Mouse (Mus musculus) heart, embryonic 15.5 days (tissue): ENCODE measurements around the gene Srsf7. TPM values are rescaled to one million over a fixed set of nuclear protein-coding genes. Genes with fewer than 3 reads are reported as not detected.
A peak's percentile ranks its signal among the peaks of the same experiment; 100 is the strongest.

Source experiments
- ATAC-seq: fragments of 200-750 bp; cut with Nextera tagmentation; replicated peaks from 2 replicates; pipeline ENCODE4 v1.8.0; 2017; ENCODE audit warnings: low read depth, moderate TSS enrichment; ENCODE audit not compliant: insufficient number of reproducible peaks, insufficient read depth, low FRiP score
- H3K27ac ChIP-seq: fragments of 300-500 bp; sonication (generic); 2 replicates; pipeline ENCODE4 v1.5.1; 2015; ENCODE audit warnings: mild to moderate bottlenecking, inconsistent platforms
- H3K27me3 ChIP-seq: fragments of 300-500 bp; sonication (generic); 2 replicates; pipeline ENCODE4 v1.6.1; 2015; ENCODE audit warnings: inconsistent platforms
- H3K36me3 ChIP-seq: fragments of 300-500 bp; sonication (generic); 2 replicates; pipeline ENCODE4 v1.6.1; 2015; ENCODE audit warnings: mild to moderate bottlenecking, inconsistent platforms
- H3K4me1 ChIP-seq: fragments of 300-500 bp; sonication (generic); replicated peaks from 2 replicates; pipeline ENCODE4 v1.6.1; 2015; ENCODE audit warnings: inconsistent platforms
- H3K4me2 ChIP-seq: fragments of 300-500 bp; sonication (generic); 2 replicates; pipeline ENCODE4 v1.6.1; 2015; ENCODE audit warnings: inconsistent platforms, mild to moderate bottlenecking, moderate library complexity
- H3K4me3 ChIP-seq: fragments of 300-500 bp; sonication (generic); 2 replicates; pipeline ENCODE4 v1.5.1; 2015; ENCODE audit warnings: mild to moderate bottlenecking, inconsistent platforms
- H3K9ac ChIP-seq: fragments of 300-500 bp; sonication (generic); 2 replicates; pipeline ENCODE4 v1.6.1; 2015; ENCODE audit warnings: mild to moderate bottlenecking, inconsistent platforms
- H3K9me3 ChIP-seq: fragments of 300-500 bp; sonication (generic); replicated peaks from 2 replicates; pipeline ENCODE4 v1.6.1; 2016; ENCODE audit warnings: inconsistent platforms
- WGBS: fragments of 180-500 bp; shearing (Covaris S2); methylation state at CpG from one replicate; pipeline ENCODE4 v1.1.7; 2015; ENCODE audit warnings: mixed read lengths; 5-methylcytosine and 5-hydroxymethylcytosine counted together
- polyA plus RNA-seq: library from polyadenylated mRNA; unstranded; fragments of >200 nt; fragmentation: Nextera tagmentation; extraction: Ambion mirVana; gene quantifications from 2 replicates; pipeline ENCODE4 v1.2.1, GENCODE M21; 2015

Srsf7 gene
- polyA plus RNA-seq, 1 experiment from 2014 or later, result 252 TPM

GRCm38 (mm10) chr17:80170951-80171350 lies 36.2 kb downstream of the Srsf7 start:
- H3K9me3 ChIP-seq, result no peaks in the 10 kb centered on the region
- H3K4me3 ChIP-seq, result no peak overlapping the region
- WGBS, result 82% methylated on average over 7 of the region's 7 CpGs
- no peak overlapping the region for H3K4me2 ChIP-seq
- H3K36me3 ChIP-seq, result no peaks in the 10 kb centered on the region
- no peaks in the 10 kb centered on the region for H3K27me3 ChIP-seq
- ATAC-seq, result no peak
- H3K27ac ChIP-seq, result no peak overlapping the region
- H3K4me1 ChIP-seq, result peaks cover 25% of the 10 kb centered on the region
- H3K9ac ChIP-seq, result no peak overlapping the region

- WGBS, result 91% methylated on average over 6 of the region's 6 CpGs
- ATAC-seq, result no peak
Measured at GRCm38 (mm10) chr17:80169792-80170191, 37.3 kb downstream of the Srsf7 start.

GRCm38 (mm10) chr17:80168425-80169182 lies 38.5 kb downstream of the Srsf7 start:
- WGBS, result 25% methylated on average over 16 of the region's 16 CpGs
- Histone ChIP-seq H3K9ac (no peak overlapping the region), H3K9me3 (no peaks in the 10 kb centered on the region), H3K4me2 (peak overlapping the region; percentile 49), H3K4me1 (peaks cover 37% of the 10 kb centered on the region), H3K27ac (peak overlapping the region; percentile 10; the same call in 1 of the 2 replicates), H3K4me3 (peak overlapping the region; percentile 1; the same call in 1 of the 2 replicates), H3K36me3 (no peaks in the 10 kb centered on the region), H3K27me3 (no peaks in the 10 kb centered on the region)
- 0 out of 2 replicates have a peak, but pooled peaks have one; percentile 32 for ATAC-seq

More at GRCm38 (mm10) chr17:80169792-80170191, 37.3 kb downstream of the Srsf7 start:
- Histone ChIP-seq H3K4me2 (no peak overlapping the region), H3K27ac (no peak overlapping the region), H3K9ac (no peak overlapping the region), H3K27me3 (no peaks in the 10 kb centered on the region), H3K36me3 (no peaks in the 10 kb centered on the region), H3K9me3 (no peaks in the 10 kb centered on the region), H3K4me1 (peaks cover 29% of the 10 kb centered on the region), H3K4me3 (no peak overlapping the region)

- Histone ChIP-seq H3K27me3 (no peaks in the 10 kb centered on the region), H3K36me3 (no peaks in the 10 kb centered on the region), H3K4me3 (no peak overlapping the region), H3K4me1 (peaks cover 37% of the 10 kb centered on the region), H3K9me3 (no peaks in the 10 kb centered on the region), H3K27ac (peak overlapping the region; percentile 10; the same call in 1 of the 2 replicates), H3K9ac (no peak overlapping the region), H3K4me2 (peak overlapping the region; percentile 49; the same call in 1 of the 2 replicates)
- ATAC-seq, result no peak
- 37% methylated on average over 7 of the region's 7 CpGs for WGBS
Measured at GRCm38 (mm10) chr17:80167851-80168251, 39.3 kb downstream of the Srsf7 start.

- Histone ChIP-seq H3K27ac (no peak overlapping the region), H3K9me3 (no peaks in the 10 kb centered on the region), H3K4me2 (no peak overlapping the region), H3K27me3 (no peaks in the 10 kb centered on the region), H3K4me1 (peaks cover 37% of the 10 kb centered on the region), H3K36me3 (no peaks in the 10 kb centered on the region), H3K9ac (no peak overlapping the region), H3K4me3 (no peak overlapping the region)
- WGBS, result 65% methylated on average over 4 of the region's 4 CpGs
- ATAC-seq, result no peak
Measured at GRCm38 (mm10) chr17:80167436-80167835, 39.7 kb downstream of the Srsf7 start.

- 84% methylated on average over 6 of the region's 6 CpGs for WGBS
- ATAC-seq, result no peak
- H3K27ac ChIP-seq, result peak overlapping the region; percentile 60
Measured at GRCm38 (mm10) chr17:80166346-80166745, 40.8 kb downstream of the Srsf7 start.

GRCm38 (mm10) chr17:80165741-80166140 lies 41.4 kb downstream of the Srsf7 start:
- 22% methylated on average over 6 of the region's 6 CpGs for WGBS
- ATAC-seq, result peak; percentile 49

More at GRCm38 (mm10) chr17:80166346-80166745, 40.8 kb downstream of the Srsf7 start:
- H3K4me2 ChIP-seq, result no peak overlapping the region
- H3K9me3 ChIP-seq, result no peaks in the 10 kb centered on the region
- no peak overlapping the region for H3K9ac ChIP-seq
- H3K27me3 ChIP-seq, result no peaks in the 10 kb centered on the region
- H3K4me1 ChIP-seq, result peaks cover 37% of the 10 kb centered on the region
- no peaks in the 10 kb centered on the region for H3K36me3 ChIP-seq
- H3K4me3 ChIP-seq, result no peak overlapping the region

GRCm38 (mm10) chr17:80163991-80164390 lies 43.1 kb downstream of the Srsf7 start:
- Histone ChIP-seq H3K27ac (peak overlapping the region; percentile 21), H3K9me3 (no peaks in the 10 kb centered on the region), H3K4me2 (no peak overlapping the region), H3K27me3 (no peaks in the 10 kb centered on the region), H3K9ac (no peak overlapping the region), H3K36me3 (no peaks in the 10 kb centered on the region), H3K4me3 (no peak overlapping the region), H3K4me1 (peaks cover 43% of the 10 kb centered on the region)
- no peak for ATAC-seq
- WGBS, result 52% methylated on average over 8 of the region's 8 CpGs

More at GRCm38 (mm10) chr17:80165741-80166140, 41.4 kb downstream of the Srsf7 start:
- Histone ChIP-seq H3K36me3 (no peaks in the 10 kb centered on the region), H3K4me2 (no peak overlapping the region), H3K9ac (no peak overlapping the region), H3K27me3 (no peaks in the 10 kb centered on the region), H3K4me3 (no peak overlapping the region), H3K27ac (peak overlapping the region; percentile 60), H3K9me3 (no peaks in the 10 kb centered on the region), H3K4me1 (peaks cover 37% of the 10 kb centered on the region)

- WGBS, result 22% methylated on average over 5 of the region's 5 CpGs
- no peak overlapping the region for H3K4me2 ChIP-seq
- peak; percentile 73 for ATAC-seq
- no peak overlapping the region for H3K9ac ChIP-seq
- no peaks in the 10 kb centered on the region for H3K27me3 ChIP-seq
- no peaks in the 10 kb centered on the region for H3K9me3 ChIP-seq
- H3K27ac ChIP-seq, result peak overlapping the region; percentile 43
- H3K4me3 ChIP-seq, result no peak overlapping the region
- peaks cover 19% of the 10 kb centered on the region for H3K4me1 ChIP-seq
- no peaks in the 10 kb centered on the region for H3K36me3 ChIP-seq
Measured at GRCm38 (mm10) chr17:80160454-80160853, 46.7 kb downstream of the Srsf7 start.

GRCm38 (mm10) chr17:80157489-80157888 lies 49.6 kb downstream of the Srsf7 start:
- Histone ChIP-seq H3K9ac (no peak overlapping the region), H3K4me1 (peaks cover 10% of the 10 kb centered on the region), H3K27me3 (no peaks in the 10 kb centered on the region), H3K27ac (no peak overlapping the region), H3K36me3 (no peaks in the 10 kb centered on the region), H3K4me3 (no peak overlapping the region), H3K9me3 (no peaks in the 10 kb centered on the region), H3K4me2 (no peak overlapping the region)
- ATAC-seq, result no peak
- 76% methylated on average over 6 of the region's 6 CpGs for WGBS

GRCm38 (mm10) chr17:80156905-80157304 lies 50.2 kb downstream of the Srsf7 start:
- H3K36me3 ChIP-seq, result no peaks in the 10 kb centered on the region
- peaks cover 10% of the 10 kb centered on the region for H3K4me1 ChIP-seq
- H3K27me3 ChIP-seq, result no peaks in the 10 kb centered on the region
- no peak overlapping the region for H3K27ac ChIP-seq
- H3K9me3 ChIP-seq, result no peaks in the 10 kb centered on the region
- 91% methylated on average over 8 of the region's 8 CpGs for WGBS
- no peak overlapping the region for H3K4me2 ChIP-seq
- ATAC-seq, result no peak
- no peak overlapping the region for H3K4me3 ChIP-seq
- H3K9ac ChIP-seq, result no peak overlapping the region

GRCm38 (mm10) chr17:80153631-80154030 lies 53.5 kb downstream of the Srsf7 start:
- H3K4me1 ChIP-seq, result peaks cover 9% of the 10 kb centered on the region
- H3K9ac ChIP-seq, result no peak overlapping the region
- no peak overlapping the region for H3K4me2 ChIP-seq
- 67% methylated on average over 2 of the region's 2 CpGs for WGBS
- ATAC-seq, result no peak
- no peak overlapping the region for H3K4me3 ChIP-seq
- H3K36me3 ChIP-seq, result no peaks in the 10 kb centered on the region
- no peaks in the 10 kb centered on the region for H3K9me3 ChIP-seq
- H3K27me3 ChIP-seq, result no peaks in the 10 kb centered on the region
- H3K27ac ChIP-seq, result no peak overlapping the region
